Mouse (Mus musculus): Measurements from ENCODE around the gene Cep83. TPM values are rescaled to one million over a fixed set of nuclear protein-coding genes. Genes with fewer than 3 reads are reported as not detected.
"Not testable (repeated sequence)": the region's sequence is repeated elsewhere in the genome, so short reads cannot be mapped to it uniquely, and the experiment has no call there.

Cep83 gene
- polyA plus RNA-seq, 1 experiment: 7.7 TPM

DNA sequence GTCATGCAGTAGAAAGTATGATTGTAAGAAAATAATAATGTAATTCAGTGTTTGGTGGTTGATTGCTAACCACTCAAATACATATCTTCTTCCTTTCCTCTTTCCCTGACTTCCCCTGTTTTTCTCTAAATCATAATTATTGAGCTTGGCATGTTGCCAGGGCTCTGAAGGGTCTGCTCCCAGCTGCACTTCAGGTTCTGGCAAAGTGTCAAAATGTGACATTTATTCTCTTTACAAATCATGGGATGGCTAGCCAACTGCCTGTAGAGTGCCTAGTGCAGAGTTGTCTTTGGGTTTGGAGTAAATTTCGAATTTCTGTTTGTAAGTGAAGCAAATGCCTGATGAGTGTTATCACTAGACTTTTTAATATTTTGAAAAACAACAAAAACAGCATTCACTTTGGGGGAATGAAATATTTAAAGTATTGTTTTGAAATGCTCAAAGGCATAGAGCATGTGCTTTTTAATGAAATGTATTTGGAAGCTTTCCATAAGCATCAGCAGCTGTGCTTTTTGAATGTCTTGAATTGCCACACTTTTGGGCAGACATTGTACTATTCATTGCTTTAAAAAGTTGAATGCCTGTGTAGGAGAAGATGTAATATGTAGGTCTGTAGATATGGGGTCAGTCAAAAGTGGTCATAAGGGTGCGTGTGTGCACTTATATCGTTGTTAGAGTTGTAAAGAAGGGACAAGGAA is 21.3 kb downstream of the Cep83 start:
- WGBS: 82% methylated on average over 3 of the region's 3 CpGs
- TF ChIP-seq POLR2A (IDR thresholded peaks at IDR 0.05; ENCODE audit: control insufficient read depth, extremely low read depth, insufficient read depth, low read length, poor library complexity): no peak
- no peak for TF ChIP-seq CTCF (IDR thresholded peaks at IDR 0.05; ENCODE audit: borderline replicate concordance, control insufficient read depth, extremely low read depth, insufficient read depth, low read length, poor library complexity)
- H3K4me3 ChIP-seq (ENCODE audit: control insufficient read depth, insufficient read depth, low read length): no peak overlapping the region
- H3K36me3 ChIP-seq (ENCODE audit: control insufficient read depth, insufficient read depth, low read length): no peaks in the 10 kb centered on the region
- H3K27me3 ChIP-seq (ENCODE audit: control insufficient read depth, insufficient read depth, low read length): no peaks in the 10 kb centered on the region
- no peaks in the 10 kb centered on the region for H3K4me1 ChIP-seq (replicated peaks; ENCODE audit: control insufficient read depth, insufficient read depth, low read length)
- DNase-seq: no peak
- H3K27ac ChIP-seq (ENCODE audit: control insufficient read depth, insufficient read depth, low read length): no peak overlapping the region

DNA sequence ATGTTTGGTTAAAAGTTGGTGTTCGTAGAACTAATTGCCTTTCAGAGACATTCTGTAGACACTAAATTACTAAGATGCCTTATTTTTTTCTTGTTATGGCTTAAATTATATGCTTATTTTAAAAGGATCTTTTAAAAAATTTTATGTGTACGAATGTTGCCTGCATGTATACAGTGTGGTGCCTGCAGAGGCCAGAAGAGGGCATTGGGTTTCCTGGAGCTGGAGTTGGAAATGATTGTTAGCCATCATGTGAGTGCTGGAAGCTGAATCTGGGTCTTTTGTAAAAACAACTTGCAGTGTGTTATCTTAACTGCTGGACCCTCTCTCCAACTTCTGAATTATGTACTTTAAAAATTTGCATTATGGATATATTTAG is 21.9 kb downstream of the Cep83 start:
- DNase-seq: no peak
- H3K36me3 ChIP-seq (ENCODE audit: control insufficient read depth, insufficient read depth, low read length): no peaks in the 10 kb centered on the region
- H3K4me3 ChIP-seq (ENCODE audit: control insufficient read depth, insufficient read depth, low read length): no peak overlapping the region
- no peaks in the 10 kb centered on the region for H3K4me1 ChIP-seq (replicated peaks; ENCODE audit: control insufficient read depth, insufficient read depth, low read length)
- TF ChIP-seq CTCF (IDR thresholded peaks at IDR 0.05; ENCODE audit: borderline replicate concordance, control insufficient read depth, extremely low read depth, insufficient read depth, low read length, poor library complexity) (no peak), POLR2A (IDR thresholded peaks at IDR 0.05; ENCODE audit: control insufficient read depth, extremely low read depth, insufficient read depth, low read length, poor library complexity) (no peak)
- 98% methylated on average over 2 of the region's 2 CpGs for WGBS
- no peaks in the 10 kb centered on the region for H3K27me3 ChIP-seq (ENCODE audit: control insufficient read depth, insufficient read depth, low read length)
- no peak overlapping the region for H3K27ac ChIP-seq (ENCODE audit: control insufficient read depth, insufficient read depth, low read length)

DNA sequence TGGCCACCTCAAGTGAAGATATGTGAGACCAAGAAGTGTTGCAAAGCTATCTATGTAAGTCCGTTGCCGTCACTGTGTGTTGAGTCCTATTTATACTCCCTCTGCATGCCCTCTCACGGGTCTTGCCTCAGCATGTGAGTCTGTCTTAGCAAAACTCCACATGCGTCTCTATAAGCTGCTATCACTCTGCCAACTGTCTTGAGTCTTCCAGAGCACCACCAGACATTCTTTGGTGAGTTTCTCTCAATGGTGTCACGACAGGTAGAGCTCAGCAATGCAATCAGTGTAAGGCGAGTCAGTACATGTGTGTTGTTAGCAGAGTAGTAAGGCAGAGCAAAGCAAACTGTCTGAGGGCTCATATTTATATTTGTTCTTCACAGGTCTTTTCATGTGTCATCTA is 31.8 kb downstream of the Cep83 start:
- TF ChIP-seq CTCF (IDR thresholded peaks at IDR 0.05; ENCODE audit: borderline replicate concordance, control insufficient read depth, extremely low read depth, insufficient read depth, low read length, poor library complexity): no peak
- no peak for TF ChIP-seq POLR2A (IDR thresholded peaks at IDR 0.05; ENCODE audit: control insufficient read depth, extremely low read depth, insufficient read depth, low read length, poor library complexity)
- Histone ChIP-seq H3K4me3 (ENCODE audit: control insufficient read depth, insufficient read depth, low read length) (no peak overlapping the region), H3K4me1 (replicated peaks; ENCODE audit: control insufficient read depth, insufficient read depth, low read length) (no peaks in the 10 kb centered on the region), H3K27me3 (ENCODE audit: control insufficient read depth, insufficient read depth, low read length) (no peaks in the 10 kb centered on the region), H3K36me3 (ENCODE audit: control insufficient read depth, insufficient read depth, low read length) (peaks cover 5% of the 10 kb centered on the region; the same call in 1 of the 2 replicates), H3K27ac (ENCODE audit: control insufficient read depth, insufficient read depth, low read length) (no peak overlapping the region)
- WGBS: 94% methylated on average over 6 of the region's 6 CpGs
- no peak for DNase-seq

DNA sequence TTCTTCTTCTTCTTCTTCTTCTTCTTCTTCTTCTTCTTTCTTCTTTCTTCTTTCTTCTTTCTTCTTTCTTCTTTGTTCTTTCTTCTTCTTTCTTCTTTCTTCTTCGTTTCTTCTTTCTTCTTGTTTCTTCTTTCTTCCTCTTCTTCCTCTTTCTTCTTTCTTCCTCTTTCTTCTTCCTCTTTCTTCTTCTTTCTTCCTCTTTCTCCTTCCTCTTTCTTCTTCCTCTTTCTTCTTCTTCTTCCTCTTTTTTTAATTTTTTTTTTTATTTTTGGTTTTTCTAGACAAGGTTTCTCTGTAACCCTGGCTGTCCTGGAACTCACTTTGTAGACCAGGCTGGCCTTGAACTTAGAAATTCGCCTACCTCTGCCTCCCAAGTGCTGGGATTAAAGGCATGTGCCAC is 39.6 kb downstream of the Cep83 start:
- not testable (repeated sequence) for H3K4me3 ChIP-seq (ENCODE audit: control insufficient read depth, insufficient read depth, low read length); DNase-seq

DNA sequence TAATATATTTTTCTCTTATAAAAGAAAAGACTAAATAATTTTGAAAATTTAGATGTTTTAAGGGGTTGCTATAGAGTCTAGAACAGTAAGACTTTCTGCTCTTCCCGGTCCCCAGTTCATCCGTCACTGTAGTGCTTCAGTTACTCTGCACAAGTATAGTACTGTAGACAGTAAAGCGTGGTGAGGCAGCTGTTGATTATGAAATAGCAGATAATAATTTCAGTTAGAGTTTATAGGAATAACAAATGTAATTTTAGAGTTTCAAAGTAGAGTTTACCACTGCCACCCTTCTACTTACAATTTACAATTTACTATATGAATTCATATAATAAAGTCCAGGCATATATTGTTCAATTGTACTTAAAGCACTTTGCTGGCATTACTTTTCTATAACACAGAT is 42.0 kb downstream of the Cep83 start:
- 98% methylated on average over 3 of the region's 3 CpGs for WGBS
- H3K4me1 ChIP-seq (replicated peaks; ENCODE audit: control insufficient read depth, insufficient read depth, low read length): no peaks in the 10 kb centered on the region
- no peak for DNase-seq

More for the DNA sequence above, 39.6 kb downstream of the Cep83 start:
- not testable (repeated sequence) for H3K27me3 ChIP-seq (ENCODE audit: control insufficient read depth, insufficient read depth, low read length); H3K36me3 ChIP-seq (ENCODE audit: control insufficient read depth, insufficient read depth, low read length); H3K27ac ChIP-seq (ENCODE audit: control insufficient read depth, insufficient read depth, low read length); H3K4me1 ChIP-seq (replicated peaks; ENCODE audit: control insufficient read depth, insufficient read depth, low read length)
- WGBS: 54% methylated on average over 2 of the region's 2 CpGs

DNA sequence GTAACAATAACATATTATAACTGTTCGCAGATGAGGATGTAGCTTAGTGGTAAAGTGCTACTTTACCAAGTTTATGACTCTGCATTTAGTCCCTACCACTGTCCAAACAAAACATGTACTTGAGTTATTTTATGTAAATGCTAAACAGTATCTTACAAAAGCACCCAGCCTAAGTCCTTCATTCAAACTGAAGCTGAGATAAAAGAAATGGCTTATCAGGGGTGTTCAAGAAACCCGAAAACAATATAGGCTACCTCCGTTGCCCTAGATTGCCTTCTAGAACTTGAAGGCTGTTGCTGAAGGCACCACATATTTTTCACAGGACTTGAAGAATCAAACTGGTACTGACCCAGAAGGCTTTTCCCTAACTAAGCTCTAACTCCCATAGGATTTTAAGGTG is 46.4 kb downstream of the Cep83 start:
- WGBS: 96% methylated on average over 3 of the region's 3 CpGs
- no peak overlapping the region for H3K27ac ChIP-seq (ENCODE audit: control insufficient read depth, insufficient read depth, low read length)
- H3K4me3 ChIP-seq (ENCODE audit: control insufficient read depth, insufficient read depth, low read length): no peak overlapping the region
- no peaks in the 10 kb centered on the region for H3K4me1 ChIP-seq (replicated peaks; ENCODE audit: control insufficient read depth, insufficient read depth, low read length)
- no peak for DNase-seq
- TF ChIP-seq POLR2A (IDR thresholded peaks at IDR 0.05; ENCODE audit: control insufficient read depth, extremely low read depth, insufficient read depth, low read length, poor library complexity) (no peak), CTCF (IDR thresholded peaks at IDR 0.05; ENCODE audit: borderline replicate concordance, control insufficient read depth, extremely low read depth, insufficient read depth, low read length, poor library complexity) (no peak)
- H3K36me3 ChIP-seq (ENCODE audit: control insufficient read depth, insufficient read depth, low read length): no peaks in the 10 kb centered on the region
- no peaks in the 10 kb centered on the region for H3K27me3 ChIP-seq (ENCODE audit: control insufficient read depth, insufficient read depth, low read length)

More for the DNA sequence above, 42.0 kb downstream of the Cep83 start:
- no peak overlapping the region for H3K4me3 ChIP-seq (ENCODE audit: control insufficient read depth, insufficient read depth, low read length)
- no peak overlapping the region for H3K27ac ChIP-seq (ENCODE audit: control insufficient read depth, insufficient read depth, low read length)
- H3K27me3 ChIP-seq (ENCODE audit: control insufficient read depth, insufficient read depth, low read length): no peaks in the 10 kb centered on the region
- TF ChIP-seq CTCF (IDR thresholded peaks at IDR 0.05; ENCODE audit: borderline replicate concordance, control insufficient read depth, extremely low read depth, insufficient read depth, low read length, poor library complexity) (no peak), POLR2A (IDR thresholded peaks at IDR 0.05; ENCODE audit: control insufficient read depth, extremely low read depth, insufficient read depth, low read length, poor library complexity) (no peak)
- peaks cover 3% of the 10 kb centered on the region; the same call in 1 of the 2 replicates for H3K36me3 ChIP-seq (ENCODE audit: control insufficient read depth, insufficient read depth, low read length)

DNA sequence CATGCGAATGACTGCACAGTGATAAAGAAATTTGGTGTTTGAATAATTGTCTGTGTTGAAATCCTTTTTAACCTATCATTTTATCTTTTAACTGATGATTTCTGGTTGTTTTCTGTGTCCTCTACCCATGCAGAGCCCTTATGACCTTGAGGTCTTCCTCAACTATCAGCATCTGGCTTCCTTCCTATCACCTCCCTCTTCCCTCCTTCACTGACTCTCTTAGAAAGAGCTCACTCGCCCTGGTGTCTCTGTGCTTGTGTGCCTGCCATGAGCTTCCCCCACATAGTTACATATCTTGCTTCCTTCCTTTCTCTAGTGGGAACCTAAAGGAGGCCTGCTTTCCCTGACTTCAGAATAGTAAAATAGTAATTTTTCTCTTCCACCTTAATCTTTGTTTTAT is 51.8 kb downstream of the Cep83 start:
- TF ChIP-seq POLR2A (IDR thresholded peaks at IDR 0.05; ENCODE audit: control insufficient read depth, extremely low read depth, insufficient read depth, low read length, poor library complexity) (no peak), CTCF (IDR thresholded peaks at IDR 0.05; ENCODE audit: borderline replicate concordance, control insufficient read depth, extremely low read depth, insufficient read depth, low read length, poor library complexity) (no peak)
- no peak overlapping the region for H3K4me3 ChIP-seq (ENCODE audit: control insufficient read depth, insufficient read depth, low read length)
- H3K27me3 ChIP-seq (ENCODE audit: control insufficient read depth, insufficient read depth, low read length): no peaks in the 10 kb centered on the region
- 85% methylated on average over 2 of the region's 2 CpGs for WGBS
- no peaks in the 10 kb centered on the region; the same call in 1 of the 2 replicates for H3K36me3 ChIP-seq (ENCODE audit: control insufficient read depth, insufficient read depth, low read length)
- H3K4me1 ChIP-seq (replicated peaks; ENCODE audit: control insufficient read depth, insufficient read depth, low read length): no peaks in the 10 kb centered on the region
- DNase-seq: no peak
- no peak overlapping the region for H3K27ac ChIP-seq (ENCODE audit: control insufficient read depth, insufficient read depth, low read length)

Measured in thymus, adult 2 months (tissue).